Mouse (Mus musculus): ENCODE measurements at regions not wholly inside any gene's neighbourhood (a gene's known extent, or its start where the extent isn't known, plus 50 kb on each side); places are given as distances from the start of the nearest gene placed in this dataset.

GRCm38 (mm10) chr14:62053004-62053403, 239.4 kb upstream of the Rnaseh2b start:
- no peak for DNase-seq (ENCODE audit: extremely low read depth)
- Histone ChIP-seq H3K36me3 (replicated peaks in 1 of 2; ENCODE audit: control insufficient read depth in 1 of 2, insufficient read depth in 1 of 2, low read length in 1 of 2) (no peaks in the 10 kb centered on the region), H3K4me2 (ENCODE audit: insufficient read depth, low read depth, poor library complexity, severe bottlenecking) (no peak overlapping the region), H3K4me3 (replicated peaks in 1 of 3; ENCODE audit: low read depth in 2 of 3, low read length in 2 of 3, poor library complexity in 1 of 3) (no peak overlapping the region), H3K9me3 (replicated peaks; ENCODE audit: low read length) (peaks cover 5% of the 10 kb centered on the region), H3K79me2 (replicated peaks; ENCODE audit: control insufficient read depth, extremely low read depth, insufficient read depth, poor library complexity, severe bottlenecking) (no peaks in the 10 kb centered on the region), H3K27me3 (replicated peaks) (no peaks in the 10 kb centered on the region), H3K9ac (ENCODE audit: insufficient read depth, low read depth) (no peak overlapping the region), H3K4me1 (ENCODE audit: control insufficient read depth in 1 of 2, insufficient read depth in 2 of 2) (no peaks in the 10 kb centered on the region), H3K27ac (ENCODE audit: insufficient read depth, low read depth) (no peak overlapping the region)
- no peak for TF ChIP-seq GABPA (IDR thresholded peaks at IDR 0.05; ENCODE audit: insufficient replicate concordance, low read depth, low read length)
- TF ChIP-seq NELFE (IDR thresholded peaks at IDR 0.05; ENCODE audit: low read depth, low read length) = no peak
- no peak for TF ChIP-seq HCFC1 (IDR thresholded peaks at IDR 0.05; ENCODE audit: low read depth, low read length)
- no peak for TF ChIP-seq IRF4 (IDR thresholded peaks at IDR 0.05; ENCODE audit: low read depth, low read length)
- TF ChIP-seq UBTF (IDR thresholded peaks at IDR 0.05; ENCODE audit: low read depth, low read length) = no peak
- no peak for TF ChIP-seq MAZ (IDR thresholded peaks at IDR 0.05; ENCODE audit: low read depth, low read length)
- no peak for TF ChIP-seq SIN3A (IDR thresholded peaks at IDR 0.05; ENCODE audit: low read length)
- TF ChIP-seq NRF1 (IDR thresholded peaks at IDR 0.05; ENCODE audit: low read depth, low read length) = no peak
- TF ChIP-seq ZKSCAN1 (IDR thresholded peaks at IDR 0.05; ENCODE audit: borderline replicate concordance, low read depth, low read length) = no peak
- no peak for TF ChIP-seq TCF12 (IDR thresholded peaks at IDR 0.05; ENCODE audit: low read depth, low read length)
- no peak for TF ChIP-seq MEF2A (IDR thresholded peaks at IDR 0.05; ENCODE audit: borderline replicate concordance, low read depth, low read length)
- TF ChIP-seq PAX5 (IDR thresholded peaks at IDR 0.05; ENCODE audit: low read length) = no peak
- no peak for TF ChIP-seq EP300 (IDR thresholded peaks at IDR 0.05; ENCODE audit: low read length)
- TF ChIP-seq RCOR1 (conservative IDR thresholded peaks at IDR 0.05; ENCODE audit: low read depth, low read length) = no peak
- dilution Hi-C loops (cut with MboI; ENCODE audit: extremely low pct_ligation_motif_present, extremely low pct_unique_long_range_greater_than_20kb, low sequenced_read_pairs) = no loop called here
- in situ Hi-C loops (cut with MboI; ENCODE audit: low pct_ligation_motif_present, low pct_unique_long_range_greater_than_20kb, low sequenced_read_pairs) = no loop called here

DNA sequence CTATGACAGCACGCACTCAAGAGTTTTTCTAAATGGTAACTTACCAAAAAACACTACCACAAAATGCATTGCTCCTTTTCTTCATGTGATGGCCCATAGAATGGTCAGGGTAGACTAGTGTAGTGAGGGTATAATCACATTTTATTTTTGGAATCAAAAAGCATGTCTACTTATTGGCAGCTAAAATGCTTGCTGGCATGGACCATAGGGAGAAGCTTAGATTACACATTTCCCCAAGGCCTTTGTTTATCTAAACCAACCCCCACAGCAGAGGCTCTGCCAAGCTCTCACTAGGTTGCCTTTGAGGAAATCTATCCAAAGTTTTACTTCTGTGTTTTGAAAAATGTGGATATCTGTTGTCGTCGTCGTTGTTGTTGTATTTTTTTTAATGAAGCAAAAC, 235.3 kb upstream of the Rnaseh2b start:
- no peak overlapping the region for H3K4me2 ChIP-seq (ENCODE audit: insufficient read depth, low read depth, poor library complexity, severe bottlenecking)
- H3K27me3 ChIP-seq (replicated peaks) = no peaks in the 10 kb centered on the region
- no peak overlapping the region for H3K4me3 ChIP-seq (replicated peaks in 1 of 3; ENCODE audit: low read depth in 2 of 3, low read length in 2 of 3, poor library complexity in 1 of 3)
- no peaks in the 10 kb centered on the region for H3K79me2 ChIP-seq (replicated peaks; ENCODE audit: control insufficient read depth, extremely low read depth, insufficient read depth, poor library complexity, severe bottlenecking)
- dilution Hi-C loops (cut with MboI; ENCODE audit: extremely low pct_ligation_motif_present, extremely low pct_unique_long_range_greater_than_20kb, low sequenced_read_pairs) (no loop called here), in situ Hi-C loops (cut with MboI; ENCODE audit: low pct_ligation_motif_present, low pct_unique_long_range_greater_than_20kb, low sequenced_read_pairs) (no loop called here)
- no peak overlapping the region for H3K9ac ChIP-seq (ENCODE audit: insufficient read depth, low read depth)
- H3K27ac ChIP-seq (ENCODE audit: insufficient read depth, low read depth) = no peak overlapping the region
- H3K4me1 ChIP-seq (ENCODE audit: control insufficient read depth in 1 of 2, insufficient read depth in 2 of 2) = no peaks in the 10 kb centered on the region
- peaks cover 8% of the 10 kb centered on the region for H3K9me3 ChIP-seq (replicated peaks; ENCODE audit: low read length)
- TF ChIP-seq MXI1 (IDR thresholded peaks at IDR 0.05; ENCODE audit: low read depth, low read length) (no peak), CTCF (conservative IDR thresholded peaks at IDR 0.05 in 1 of 2, IDR thresholded peaks at IDR 0.05 in 1 of 2; ENCODE audit: low read depth in 2 of 2, low read length in 2 of 2) (no peak), CHD1 (IDR thresholded peaks at IDR 0.05; ENCODE audit: low read depth, low read length) (no peak), USF1 (IDR thresholded peaks at IDR 0.05; ENCODE audit: low read depth, low read length) (no peak), NRF1 (IDR thresholded peaks at IDR 0.05; ENCODE audit: low read depth, low read length) (no peak), POLR2AphosphoS2 (IDR thresholded peaks at IDR 0.05; ENCODE audit: low read depth, low read length) (no peak), E2F4 (IDR thresholded peaks at IDR 0.05; ENCODE audit: insufficient replicate concordance, low read depth, low read length) (no peak), CHD2 (IDR thresholded peaks at IDR 0.05; ENCODE audit: low read length) (no peak)
- DNase-seq (ENCODE audit: extremely low read depth) = no peak
- no peaks in the 10 kb centered on the region for H3K36me3 ChIP-seq (replicated peaks in 1 of 2; ENCODE audit: control insufficient read depth in 1 of 2, insufficient read depth in 1 of 2, low read length in 1 of 2)

All from CH12.LX (cell line).